Mouse (Mus musculus) liver, embryonic 14.5 days (tissue): ENCODE measurements around the gene Fam186a. TPM values are rescaled to one million over a fixed set of nuclear protein-coding genes. Genes with fewer than 3 reads are reported as not detected.

ENCODE experiments used
- ATAC-seq: fragments of 200-750 bp; cut with Nextera tagmentation; 2 replicates; pipeline ENCODE4 v1.8.0; 2017; ENCODE audit warnings: moderate number of reproducible peaks, mild to moderate bottlenecking, moderate library complexity; ENCODE audit not compliant: insufficient read depth
- DNase-seq, 3 experiments: peaks; one replicate each; pipeline ENCODE4 v3.0.0-alpha.2; 2012 to 2013; ENCODE audit warnings: low read depth in 3 of 3, low spot score in 3 of 3
- H3K27ac ChIP-seq: fragments of 300-500 bp; sonication (generic); 2 replicates; pipeline ENCODE4 v1.5.1; 2014; ENCODE audit warnings: moderate library complexity, mild to moderate bottlenecking, control low read depth, inconsistent platforms
- H3K27me3 ChIP-seq: fragments of 300-500 bp; sonication (generic); 2 replicates; pipeline ENCODE4 v1.6.1; 2014; ENCODE audit warnings: mild to moderate bottlenecking, low read length, moderate library complexity; ENCODE audit not compliant: control insufficient read depth, insufficient read depth
- H3K36me3 ChIP-seq: fragments of 300-500 bp; sonication (generic); replicated peaks from 2 replicates; pipeline ENCODE4 v1.6.1; 2014; ENCODE audit warnings: low read depth; ENCODE audit not compliant: control insufficient read depth, insufficient read depth
- H3K4me1 ChIP-seq, 2 experiments: fragments of 200-500 bp in 1 of 2; fragments of 300-500 bp in 1 of 2; sonication (generic) in 1 of 2; replicated peaks; 2 replicates each; pipeline ENCODE4 v1.6.1; 2012 to 2014; ENCODE audit warnings: antibody characterized with exemption in 1 of 2, inconsistent platforms in 1 of 2, low read length in 1 of 2; ENCODE audit not compliant: control insufficient read depth in 2 of 2, insufficient read depth in 2 of 2
- H3K4me2 ChIP-seq: fragments of 300-500 bp; sonication (generic); 2 replicates; pipeline ENCODE4 v1.6.1; 2014; ENCODE audit warnings: low read depth, mild to moderate bottlenecking, control low read depth, moderate library complexity
- H3K4me3 ChIP-seq, 2 experiments: fragments of 200-500 bp in 1 of 2; fragments of 300-500 bp in 1 of 2; sonication (generic) in 1 of 2; 2 replicates each; pipeline ENCODE4 v1.5.1; 2012 to 2014; ENCODE audit warnings: low read depth in 2 of 2, low read length in 2 of 2, mild to moderate bottlenecking in 2 of 2, control low read depth in 1 of 2, inconsistent platforms in 1 of 2, moderate library complexity in 1 of 2; ENCODE audit not compliant: insufficient read depth in 1 of 2
- H3K9ac ChIP-seq: fragments of 300-500 bp; sonication (generic); replicated peaks from 2 replicates; pipeline ENCODE4 v1.6.1; 2014; ENCODE audit warnings: mild to moderate bottlenecking, control low read depth, moderate library complexity
- H3K9me3 ChIP-seq: fragments of 300-500 bp; sonication (generic); 2 replicates; pipeline ENCODE4 v1.6.1; 2016; ENCODE audit warnings: low read length, mixed read lengths; ENCODE audit not compliant: control insufficient read depth
- CTCF ChIP-seq: IDR thresholded peaks from 2 replicates; pipeline ENCODE4 v1.5.1; 2016; ENCODE audit warnings: antibody characterized with exemption, low read depth, control low read depth
- EP300 ChIP-seq: IDR thresholded peaks from 2 replicates; pipeline ENCODE4 v1.6.1; 2016; ENCODE audit warnings: antibody characterized with exemption, low read depth
- WGBS: fragments of 180-500 bp; shearing (Covaris S2); extraction: QIAGEN DNeasy Blood & Tissue Kit; methylation state at CpG from one replicate; pipeline ENCODE4 v1.1.7; 2014; ENCODE audit not compliant: insufficient replicate concordance; 5-methylcytosine and 5-hydroxymethylcytosine counted together
- polyA plus RNA-seq, 2 experiments: library from polyadenylated mRNA; depleted of rRNA in 1 of 2; stranded (reverse) in 1 of 2; unstranded in 1 of 2; fragments of >200 nt; fragmentation: Nextera tagmentation in 1 of 2; extraction: Ambion mirVana in 1 of 2; gene quantifications; 2 replicates each; pipeline versions ENCODE4 v1.2.1 to v1.2.3; 2012 to 2014

The Fam186a gene
- polyA plus RNA-seq, 2 experiments, result not detected

DNA sequence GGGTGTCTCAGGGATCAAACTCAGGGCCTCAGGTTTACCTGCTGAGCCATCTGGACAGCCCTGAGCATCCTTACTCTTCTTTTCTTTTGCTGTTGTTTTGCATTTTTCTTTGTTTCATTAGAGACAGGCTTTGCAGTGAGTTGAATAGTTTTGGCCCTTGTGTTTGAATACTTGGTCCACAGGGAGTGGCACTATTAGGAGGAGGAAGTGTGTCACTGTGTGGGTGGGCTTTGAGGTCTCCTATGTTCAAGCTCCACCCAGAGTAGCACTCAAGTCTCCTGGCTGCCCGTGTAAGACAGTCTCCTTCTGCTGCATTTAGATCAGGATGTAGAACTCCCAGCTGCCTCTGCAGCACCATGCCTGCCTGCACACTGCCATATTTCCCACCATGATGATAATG lies 32.4 kb downstream of the Fam186a start:
- H3K4me3 ChIP-seq, result no peak overlapping the region
- H3K27ac ChIP-seq, result no peak overlapping the region
- WGBS, result 15% methylated on average over 1 of the region's 1 CpGs
- no peaks in the 10 kb centered on the region for H3K4me1 ChIP-seq
- no peak overlapping the region for H3K4me2 ChIP-seq
- ATAC-seq, result no peak
- H3K9ac ChIP-seq, result no peak overlapping the region
- no peak for TF ChIP-seq EP300
- no peak for TF ChIP-seq CTCF
- H3K36me3 ChIP-seq, result no peaks in the 10 kb centered on the region
- H3K9me3 ChIP-seq, result no peaks in the 10 kb centered on the region
- no peak for DNase-seq
- H3K27me3 ChIP-seq, result no peaks in the 10 kb centered on the region

DNA sequence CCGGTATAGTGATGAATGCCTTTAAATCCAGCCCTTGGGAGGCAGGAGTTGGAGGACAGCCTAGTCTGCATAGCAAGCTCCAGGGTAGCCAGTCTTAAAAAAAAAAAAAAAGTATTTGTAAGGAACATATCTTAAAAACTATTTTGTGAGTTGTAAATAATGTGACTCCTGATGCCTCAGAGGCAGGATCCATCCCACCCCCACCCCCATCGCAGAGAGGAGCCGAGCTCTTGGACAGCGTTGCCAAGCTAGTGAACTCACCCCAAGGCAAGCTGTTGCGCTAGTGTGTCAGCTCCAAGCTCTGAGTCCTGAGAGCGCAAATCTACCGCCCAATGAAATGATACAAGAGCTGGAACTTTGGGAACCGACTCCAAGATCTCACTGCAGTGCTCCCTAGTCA lies 35.6 kb downstream of the Fam186a start:
- no peaks in the 10 kb centered on the region for H3K36me3 ChIP-seq

DNA sequence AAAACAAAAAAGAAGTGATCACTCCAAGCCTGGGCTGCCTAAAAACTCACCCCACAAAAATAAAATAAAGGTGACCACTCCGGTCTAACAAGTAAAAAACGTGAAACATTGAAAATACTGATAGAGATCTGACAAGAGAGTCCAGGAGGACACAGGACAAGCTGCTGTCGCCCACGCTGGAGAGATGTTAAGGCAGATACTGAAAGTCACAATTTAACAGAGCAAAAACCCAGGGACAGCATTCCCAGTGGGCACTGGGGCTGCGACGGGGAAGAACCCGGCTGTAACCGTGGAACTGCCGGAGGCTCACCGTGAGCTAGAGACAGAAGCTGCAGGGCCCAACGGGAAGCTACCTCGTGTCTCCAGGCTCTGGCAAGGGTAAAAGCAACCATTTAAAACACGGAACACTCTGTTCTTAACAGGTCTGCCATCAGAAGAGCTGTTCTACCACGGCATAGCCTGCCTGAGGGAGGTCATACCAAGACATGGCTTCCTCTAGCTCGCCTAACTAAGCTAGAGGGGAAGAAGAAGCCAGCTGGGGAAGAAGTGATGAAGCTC lies 47.2 kb downstream of the Fam186a start:
- no peaks in the 10 kb centered on the region for H3K9me3 ChIP-seq
- no peak for DNase-seq
- peaks cover 0 to 9% of the 10 kb centered on the region in 2 experiments; a peak in 2 of 4 replicates for H3K4me1 ChIP-seq
- H3K27ac ChIP-seq, result no peak overlapping the region
- H3K4me3 ChIP-seq, result no peak overlapping the region
- no peaks in the 10 kb centered on the region for H3K36me3 ChIP-seq
- no peaks in the 10 kb centered on the region for H3K27me3 ChIP-seq
- no peak for ATAC-seq
- no peak for TF ChIP-seq CTCF
- H3K4me2 ChIP-seq, result no peak overlapping the region
- WGBS, result 64% methylated on average over 15 of the region's 15 CpGs
- no peak overlapping the region for H3K9ac ChIP-seq

More for the DNA sequence above, 35.6 kb downstream of the Fam186a start:
- TF ChIP-seq EP300 (no peak), CTCF (no peak)
- Histone ChIP-seq H3K9me3 (no peaks in the 10 kb centered on the region), H3K4me3 (no peak overlapping the region), H3K4me2 (no peak overlapping the region), H3K4me1 (peaks cover 0 to 2% of the 10 kb centered on the region in 2 experiments; a peak in 1 of 4 replicates), H3K27me3 (no peaks in the 10 kb centered on the region), H3K27ac (no peak overlapping the region), H3K9ac (no peak overlapping the region)
- ATAC-seq, result no peak
- 71% methylated on average over 8 of the region's 8 CpGs for WGBS
- no peak for DNase-seq

DNA sequence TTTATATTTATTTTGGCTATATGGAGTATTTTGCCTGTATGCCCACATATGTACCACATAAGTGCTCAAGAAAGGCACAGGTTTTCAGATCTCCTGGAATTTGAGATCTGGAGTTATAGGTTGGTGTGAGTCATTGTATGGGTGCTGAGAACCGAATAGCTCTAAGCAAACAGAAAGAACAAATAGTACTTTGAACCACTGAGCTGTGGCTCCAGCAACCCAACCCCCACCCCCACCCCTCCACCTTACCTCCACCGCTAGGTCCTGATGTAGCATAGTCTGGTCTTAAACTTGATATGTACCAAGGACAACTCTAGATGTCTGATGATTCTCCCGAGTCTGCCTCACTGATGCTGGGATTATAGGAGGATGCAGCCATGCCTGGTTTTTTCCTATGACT lies 49.6 kb downstream of the Fam186a start:
- no peak for ATAC-seq
- no peak for DNase-seq
- Histone ChIP-seq H3K4me2 (no peak overlapping the region), H3K27me3 (no peaks in the 10 kb centered on the region), H3K36me3 (no peaks in the 10 kb centered on the region), H3K27ac (no peak overlapping the region), H3K4me1 (peaks cover 0 to 9% of the 10 kb centered on the region in 2 experiments; a peak in 2 of 4 replicates), H3K4me3 (no peak overlapping the region), H3K9me3 (no peaks in the 10 kb centered on the region), H3K9ac (no peak overlapping the region)
- 46% methylated on average over 3 of the region's 3 CpGs for WGBS
- no peak for TF ChIP-seq CTCF
- no peak for TF ChIP-seq EP300

DNA sequence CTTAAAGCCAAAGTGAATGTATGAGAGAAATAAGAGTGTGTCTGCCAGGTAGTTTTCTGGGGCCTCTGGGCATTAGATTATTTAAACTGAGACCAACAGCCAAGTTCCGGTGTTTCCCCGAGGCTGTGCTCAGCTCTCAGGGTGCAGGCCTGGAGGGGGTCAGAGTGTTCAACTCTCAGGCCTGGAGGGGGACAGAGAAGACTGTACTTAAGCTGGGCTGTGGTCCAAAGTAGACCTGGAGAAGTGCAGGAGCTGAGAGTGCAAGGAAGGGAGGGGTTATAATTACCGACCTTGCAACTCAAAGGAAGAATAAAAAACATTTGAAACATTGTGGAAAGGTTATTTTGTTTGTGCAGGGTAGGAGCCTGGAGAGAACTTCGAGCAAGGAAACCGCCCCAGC lies 52.2 kb downstream of the Fam186a start:
- Histone ChIP-seq H3K4me2 (no peak overlapping the region), H3K4me1 (peaks cover 0 to 10% of the 10 kb centered on the region in 2 experiments; a peak in 2 of 4 replicates), H3K9ac (no peak overlapping the region), H3K27me3 (no peaks in the 10 kb centered on the region), H3K36me3 (no peaks in the 10 kb centered on the region), H3K9me3 (no peaks in the 10 kb centered on the region), H3K27ac (no peak overlapping the region), H3K4me3 (no peak overlapping the region)
- 56% methylated on average over 5 of the region's 5 CpGs for WGBS
- DNase-seq (no peak), ATAC-seq (no peak)
- TF ChIP-seq EP300 (no peak), CTCF (no peak)
